8 mouse cellular contexts compared by ENCODE assay signal in genomic region chr19:6399285-6400095, GRCm38 (mm10). TPM values are rescaled to one million over a fixed set of nuclear protein-coding genes. Genes with fewer than 3 reads are reported as not detected.
DNase-seq lines count a peak whose midpoint lies in the region; ATAC-seq lines count a peak whose summit lies in the region.

Gene Rasgrp2, plus strand, starts transcription at chr19:6399340.

- ATAC-seq in embryonic facial prominence, embryonic 11.5 days (replicated peaks; ENCODE audit: insufficient number of reproducible peaks, low FRiP score, low TSS enrichment, low read depth) = no peak
- ATAC-seq in heart, embryonic 12.5 days (ENCODE audit: insufficient number of reproducible peaks, low FRiP score) = no peak
- no peak for ATAC-seq in kidney, embryonic 15.5 days (replicated peaks; ENCODE audit: low FRiP score)
- peak; percentile 23; the same call in 1 of the 2 replicates for ATAC-seq in liver, embryonic 16.5 days (ENCODE audit: low read depth)
- ATAC-seq in neural tube, embryonic 11.5 days (ENCODE audit: insufficient read depth, low FRiP score, low TSS enrichment) = 0 out of 2 replicates have a peak, but pooled peaks have one; percentile 21

- under 1% methylated on average over 69 of the region's 87 CpGs for whole genome bisulfite sequencing in embryonic facial prominence, embryonic 11.5 days
- 1% methylated on average over 48 of the region's 87 CpGs for WGBS in heart, embryonic 12.5 days
- under 1% methylated on average over 85 of the region's 87 CpGs for WGBS in kidney, embryonic 15.5 days
- WGBS in liver, embryonic 16.5 days (ENCODE audit: insufficient replicate concordance) = under 1% methylated on average over 75 of the region's 87 CpGs
- under 1% methylated on average over 42 of the region's 87 CpGs for WGBS in neural tube, embryonic 11.5 days

- H3K4me1 ChIP-seq in embryonic facial prominence, embryonic 11.5 days (ENCODE audit: control insufficient read depth, insufficient read depth, low read length) = peaks cover 7% of the 10 kb centered on the region; the same call in 1 of the 2 replicates
- peaks cover 44% of the 10 kb centered on the region for H3K4me1 ChIP-seq in heart, embryonic 12.5 days (replicated peaks)
- H3K4me1 ChIP-seq in kidney, embryonic 15.5 days = peaks cover 61% of the 10 kb centered on the region
- peaks cover 7% of the 10 kb centered on the region for H3K4me1 ChIP-seq in liver, embryonic 16.5 days (ENCODE audit: control insufficient read depth, low read depth, low read length)
- H3K4me1 ChIP-seq in neural tube, embryonic 11.5 days (ENCODE audit: control insufficient read depth, insufficient read depth, low read length) = peaks cover 32% of the 10 kb centered on the region

- no peaks in the 10 kb centered on the region for H3K36me3 ChIP-seq in embryonic facial prominence, embryonic 11.5 days (replicated peaks; ENCODE audit: control insufficient read depth, insufficient read depth, low read depth, low read length)
- H3K36me3 ChIP-seq in heart, embryonic 12.5 days = peaks cover 12% of the 10 kb centered on the region; the same call in 1 of the 2 replicates
- H3K36me3 ChIP-seq in kidney, embryonic 15.5 days = no peaks in the 10 kb centered on the region
- H3K36me3 ChIP-seq in liver, embryonic 16.5 days (ENCODE audit: control insufficient read depth, insufficient read depth) = no peaks in the 10 kb centered on the region
- H3K36me3 ChIP-seq in neural tube, embryonic 11.5 days (ENCODE audit: control insufficient read depth, insufficient read depth, low read length) = no peaks in the 10 kb centered on the region

- H3K27me3 ChIP-seq in embryonic facial prominence, embryonic 11.5 days (ENCODE audit: control insufficient read depth, insufficient read depth, low read length) = peaks cover 29% of the 10 kb centered on the region
- H3K27me3 ChIP-seq in heart, embryonic 12.5 days (replicated peaks) = peaks cover 2% of the 10 kb centered on the region; the same call in 1 of the 2 replicates
- H3K27me3 ChIP-seq in kidney, embryonic 15.5 days = peaks cover 27% of the 10 kb centered on the region
- H3K27me3 ChIP-seq in liver, embryonic 16.5 days (ENCODE audit: control insufficient read depth, insufficient read depth, low read depth, low read length) = peaks cover 36% of the 10 kb centered on the region
- peaks cover 26% of the 10 kb centered on the region for H3K27me3 ChIP-seq in neural tube, embryonic 11.5 days (ENCODE audit: control insufficient read depth, insufficient read depth, low read length)

- H3K4me2 ChIP-seq in embryonic facial prominence, embryonic 11.5 days (ENCODE audit: low read depth, low read length) = peak within 1 kb of the TSS; percentile 100
- H3K4me2 ChIP-seq in heart, embryonic 12.5 days = peak within 1 kb of the TSS; percentile 99
- peak within 1 kb of the TSS; percentile 91 for H3K4me2 ChIP-seq in kidney, embryonic 15.5 days
- peak within 1 kb of the TSS; percentile 80 for H3K4me2 ChIP-seq in liver, embryonic 16.5 days (ENCODE audit: low read depth, low read length)
- peak within 1 kb of the TSS; percentile 100 for H3K4me2 ChIP-seq in neural tube, embryonic 11.5 days (ENCODE audit: low read depth)

- DNase-seq in right cerebral cortex, postnatal 4 days = peak; percentile 79
- no peak for DNase-seq in right cerebral cortex, adult 2 months (ENCODE audit: low spot score in 2 of 2)
- peak; percentile 49 for DNase-seq in embryonic facial prominence, embryonic 11.5 days (ENCODE audit: low spot score)
- peak; percentile 53 for DNase-seq in neural tube, embryonic 11.5 days (ENCODE audit: low spot score)
- no peak for DNase-seq in MN1 (ENCODE audit: low spot score)

- H3K9me3 ChIP-seq in embryonic facial prominence, embryonic 11.5 days (replicated peaks; ENCODE audit: control insufficient read depth, low read length) = no peaks in the 10 kb centered on the region
- no peaks in the 10 kb centered on the region for H3K9me3 ChIP-seq in heart, embryonic 12.5 days (replicated peaks)
- no peaks in the 10 kb centered on the region for H3K9me3 ChIP-seq in kidney, embryonic 15.5 days (replicated peaks)
- H3K9me3 ChIP-seq in liver, embryonic 16.5 days (replicated peaks; ENCODE audit: control insufficient read depth, low read length) = no peaks in the 10 kb centered on the region
- H3K9me3 ChIP-seq in neural tube, embryonic 11.5 days (ENCODE audit: control insufficient read depth, low read length) = no peaks in the 10 kb centered on the region

- H3K4me3 ChIP-seq in embryonic facial prominence, embryonic 11.5 days (ENCODE audit: low read depth, low read length) = peak within 1 kb of the TSS; percentile 62
- peak within 1 kb of the TSS; percentile 61 for H3K4me3 ChIP-seq in heart, embryonic 12.5 days
- peak within 1 kb of the TSS; percentile 54 for H3K4me3 ChIP-seq in kidney, embryonic 15.5 days (replicated peaks)
- H3K4me3 ChIP-seq in liver, embryonic 16.5 days (ENCODE audit: low read depth, low read length) = peak within 1 kb of the TSS; percentile 58
- peak within 1 kb of the TSS; percentile 62 for H3K4me3 ChIP-seq in neural tube, embryonic 11.5 days (ENCODE audit: low read depth, low read length)

- H3K9ac ChIP-seq in embryonic facial prominence, embryonic 11.5 days (replicated peaks; ENCODE audit: low read length) = peak within 1 kb of the TSS; percentile 70
- H3K9ac ChIP-seq in heart, embryonic 12.5 days = peak within 1 kb of the TSS; percentile 80
- H3K9ac ChIP-seq in kidney, embryonic 15.5 days = peak within 1 kb of the TSS; percentile 48
- H3K9ac ChIP-seq in liver, embryonic 16.5 days (ENCODE audit: low read depth, low read length) = peak within 1 kb of the TSS; percentile 51
- peak within 1 kb of the TSS; percentile 72 for H3K9ac ChIP-seq in neural tube, embryonic 11.5 days (ENCODE audit: low read length)

- no peak within 1 kb of the TSS for H3K27ac ChIP-seq in embryonic facial prominence, embryonic 11.5 days (replicated peaks; ENCODE audit: low read depth, low read length)
- H3K27ac ChIP-seq in heart, embryonic 12.5 days (ENCODE audit: poor library complexity, severe bottlenecking) = peak within 1 kb of the TSS; percentile 37
- H3K27ac ChIP-seq in kidney, embryonic 15.5 days = peak within 1 kb of the TSS; percentile 80
- peak within 1 kb of the TSS; percentile 73 for H3K27ac ChIP-seq in liver, embryonic 16.5 days (ENCODE audit: low read length)
- H3K27ac ChIP-seq in neural tube, embryonic 11.5 days (ENCODE audit: low read depth, low read length) = 0 out of 2 replicates have a peak within 1 kb of the TSS, but pooled peaks have one; percentile 20

RNA-seq across cellular contexts. Expression of gene Rasgrp2, which starts in this region (rescaled TPM):
- 15.6 and 17.2 TPM in 2 replicates for polyA plus RNA-seq in embryonic facial prominence, embryonic 11.5 days (2014; fragmentation: Nextera tagmentation; extraction: Ambion mirVana)
- 43.8 and 45.8 TPM in 2 replicates for polyA plus RNA-seq in heart, embryonic 12.5 days (2016; fragmentation: Nextera tagmentation; extraction: Ambion mirVana)
- 89.5 and 97.6 TPM in 2 replicates for polyA plus RNA-seq in kidney, embryonic 15.5 days (2015; fragmentation: Nextera tagmentation; extraction: Ambion mirVana)
- 78.8 and 81.7 TPM in 2 replicates for polyA plus RNA-seq in liver, embryonic 16.5 days (2015; fragmentation: Nextera tagmentation; extraction: Ambion mirVana)
- 17.6 and 20.3 TPM in 2 replicates for polyA plus RNA-seq in neural tube, embryonic 11.5 days (2014; fragmentation: Nextera tagmentation; extraction: Ambion mirVana)

Comparison
In these comparisons a context has a peak if more than half of its experiments do, and no peak if none do; other contexts are left out.
1. DNase-seq: peak in right cerebral cortex, postnatal 4 days (single experiment), embryonic facial prominence, embryonic 11.5 days (single experiment) and neural tube, embryonic 11.5 days (single experiment); none in right cerebral cortex, adult 2 months (0 of 2) and MN1 (single experiment).
2. ATAC-seq: peak in liver, embryonic 16.5 days (single experiment) and neural tube, embryonic 11.5 days (single experiment); none in embryonic facial prominence, embryonic 11.5 days (single experiment), heart, embryonic 12.5 days (single experiment) and kidney, embryonic 15.5 days (single experiment).
3. Peak in every context shown above with its lines, with median percentiles within 50 percentile points of each other: H3K4me2 ChIP-seq, H3K4me3 ChIP-seq and H3K9ac ChIP-seq.